Mouse (Mus musculus) lung, embryonic 16.5 days (tissue): Measurements from ENCODE around the gene Ptpn1. TPM values are rescaled to one million over a fixed set of nuclear protein-coding genes. Genes with fewer than 3 reads are reported as not detected.

Experiments
- ATAC-seq: fragments of 200-750 bp; cut with Nextera tagmentation; 2 replicates; pipeline ENCODE4 v1.8.0; 2017; ENCODE audit warnings: low read depth, mild to moderate bottlenecking, moderate library complexity
- H3K27ac ChIP-seq: fragments of 300-500 bp; sonication (generic); 2 replicates; pipeline ENCODE4 v1.5.1; 2014; ENCODE audit warnings: mild to moderate bottlenecking, control low read depth, low read length
- H3K27me3 ChIP-seq: fragments of 300-500 bp; sonication (generic); 2 replicates; pipeline ENCODE4 v1.6.1; 2014; ENCODE audit warnings: low read depth, low read length, mixed read lengths; ENCODE audit not compliant: control insufficient read depth, insufficient read depth
- H3K36me3 ChIP-seq: fragments of 300-500 bp; sonication (generic); 2 replicates; pipeline ENCODE4 v1.6.1; 2014; ENCODE audit warnings: low read length; ENCODE audit not compliant: control insufficient read depth, insufficient read depth
- H3K4me1 ChIP-seq: fragments of 300-500 bp; sonication (generic); replicated peaks from 2 replicates; pipeline ENCODE4 v1.6.1; 2014; ENCODE audit warnings: low read length, mixed read lengths; ENCODE audit not compliant: control insufficient read depth, insufficient read depth
- H3K4me2 ChIP-seq: fragments of 300-500 bp; sonication (generic); 2 replicates; pipeline ENCODE4 v1.6.1; 2014; ENCODE audit warnings: low read depth, low read length, control low read depth
- H3K4me3 ChIP-seq: fragments of 300-500 bp; sonication (generic); 2 replicates; pipeline ENCODE4 v1.5.1; 2014; ENCODE audit warnings: mild to moderate bottlenecking, low read length, control low read depth
- H3K9ac ChIP-seq: fragments of 300-500 bp; sonication (generic); 2 replicates; pipeline ENCODE4 v1.6.1; 2014; ENCODE audit warnings: low read length, control low read depth
- H3K9me3 ChIP-seq: fragments of 300-500 bp; sonication (generic); 2 replicates; pipeline ENCODE4 v1.6.1; 2016; ENCODE audit warnings: low read length; ENCODE audit not compliant: control insufficient read depth
- WGBS: fragments of 180-500 bp; shearing (Covaris S2); extraction: QIAGEN DNeasy Blood & Tissue Kit; methylation state at CpG from one replicate; pipeline ENCODE4 v1.1.7; 2014; 5-methylcytosine and 5-hydroxymethylcytosine counted together
- polyA plus RNA-seq: library from polyadenylated mRNA; unstranded; fragments of >200 nt; fragmentation: Nextera tagmentation; extraction: Ambion mirVana; gene quantifications from 2 replicates; pipeline ENCODE4 v1.2.1, GENCODE M21; 2015

Gene Ptpn1
- polyA plus RNA-seq, 1 experiment from 2014 or later = 73.3 TPM

DNA sequence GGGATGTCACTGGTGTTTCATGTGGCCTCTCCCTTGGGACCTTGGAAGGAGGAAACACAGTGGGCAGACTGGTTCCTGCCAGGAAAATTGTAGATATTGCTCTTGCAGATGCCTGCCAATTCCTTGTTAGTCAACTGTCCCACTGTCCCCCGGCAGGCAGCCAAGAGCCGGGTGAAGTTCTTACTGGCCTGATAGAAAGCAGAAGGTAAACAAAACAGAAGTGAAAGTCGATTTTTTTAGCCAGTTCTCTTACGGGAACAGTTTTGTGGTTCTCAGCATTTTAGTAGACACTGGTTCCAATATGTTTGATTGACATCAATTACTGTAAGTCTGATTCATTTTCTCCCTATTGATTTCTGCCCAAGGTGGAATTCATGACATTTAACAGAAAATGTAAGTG, 27.0 kb downstream of the Ptpn1 start:
- no peak overlapping the region for H3K9ac ChIP-seq
- peak; percentile 67 for ATAC-seq
- no peak overlapping the region for H3K4me3 ChIP-seq
- no peaks in the 10 kb centered on the region for H3K9me3 ChIP-seq
- peak overlapping the region; percentile 86 for H3K27ac ChIP-seq
- no peaks in the 10 kb centered on the region for H3K27me3 ChIP-seq
- under 1% methylated on average over 4 of the region's 4 CpGs for WGBS
- no peak overlapping the region; the same call in none of the 2 replicates for H3K4me2 ChIP-seq
- H3K4me1 ChIP-seq = peaks cover 35% of the 10 kb centered on the region
- no peaks in the 10 kb centered on the region for H3K36me3 ChIP-seq

DNA sequence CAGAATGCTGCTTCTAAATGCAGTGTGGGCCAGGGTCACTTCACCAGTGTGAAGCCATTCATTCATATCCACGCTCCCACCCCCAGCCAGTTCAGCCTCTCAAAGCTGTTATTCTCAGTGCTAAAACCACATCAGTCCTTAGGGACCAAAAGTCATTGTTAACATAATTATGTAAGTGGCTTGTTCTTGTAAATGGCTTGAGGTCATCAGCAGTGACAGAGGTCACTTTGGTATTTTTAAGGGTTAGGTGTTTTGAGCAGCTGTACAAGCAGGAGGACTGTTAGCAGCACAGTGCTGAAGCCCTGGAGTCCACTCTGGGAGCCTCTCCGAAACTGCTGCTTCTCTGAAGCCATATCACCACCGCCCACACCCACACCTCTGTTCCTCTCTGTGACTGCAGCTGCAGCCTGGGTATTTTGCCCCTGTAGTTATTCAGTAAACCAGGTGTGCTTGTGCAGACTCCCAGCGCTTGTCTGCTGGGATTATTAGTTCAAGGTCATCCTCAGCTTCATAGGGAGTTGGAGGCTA, 27.6 kb downstream of the Ptpn1 start:
- no peaks in the 10 kb centered on the region for H3K9me3 ChIP-seq
- H3K4me1 ChIP-seq = peaks cover 35% of the 10 kb centered on the region
- WGBS = 61% methylated on average over 4 of the region's 4 CpGs
- no peak overlapping the region for H3K4me3 ChIP-seq
- no peak for ATAC-seq
- no peaks in the 10 kb centered on the region for H3K36me3 ChIP-seq
- H3K27ac ChIP-seq = peak overlapping the region; percentile 23; the same call in 1 of the 2 replicates
- H3K27me3 ChIP-seq = no peaks in the 10 kb centered on the region
- H3K4me2 ChIP-seq = no peak overlapping the region; the same call in 1 of the 2 replicates
- no peak overlapping the region for H3K9ac ChIP-seq

DNA sequence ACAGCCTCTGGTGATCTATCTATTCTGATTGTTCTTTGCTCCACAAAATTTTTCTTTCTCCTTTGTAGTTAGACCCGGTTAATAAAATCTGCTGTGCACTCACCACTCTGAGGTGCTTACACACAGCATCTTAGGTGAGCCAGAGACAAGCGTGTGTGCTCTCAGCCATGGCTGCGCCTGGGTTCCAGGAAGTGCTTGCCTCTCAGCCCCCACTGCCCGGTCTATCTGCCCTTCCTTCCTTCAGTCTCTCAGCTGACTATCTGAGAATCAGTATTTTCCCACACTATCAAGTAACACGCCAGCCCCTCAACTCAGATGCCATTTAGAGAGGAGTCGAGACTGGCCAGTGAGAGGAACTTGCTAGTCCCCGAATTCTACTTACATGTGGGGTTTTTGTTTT, 28.1 kb downstream of the Ptpn1 start:
- no peaks in the 10 kb centered on the region for H3K9me3 ChIP-seq
- H3K4me2 ChIP-seq = no peak overlapping the region
- H3K27me3 ChIP-seq = no peaks in the 10 kb centered on the region
- no peak overlapping the region for H3K4me3 ChIP-seq
- no peak overlapping the region for H3K27ac ChIP-seq
- peaks cover 35% of the 10 kb centered on the region for H3K4me1 ChIP-seq
- H3K9ac ChIP-seq = no peak overlapping the region
- H3K36me3 ChIP-seq = peaks cover 2% of the 10 kb centered on the region; the same call in 1 of the 2 replicates
- ATAC-seq = no peak
- 53% methylated on average over 7 of the region's 7 CpGs for WGBS

DNA sequence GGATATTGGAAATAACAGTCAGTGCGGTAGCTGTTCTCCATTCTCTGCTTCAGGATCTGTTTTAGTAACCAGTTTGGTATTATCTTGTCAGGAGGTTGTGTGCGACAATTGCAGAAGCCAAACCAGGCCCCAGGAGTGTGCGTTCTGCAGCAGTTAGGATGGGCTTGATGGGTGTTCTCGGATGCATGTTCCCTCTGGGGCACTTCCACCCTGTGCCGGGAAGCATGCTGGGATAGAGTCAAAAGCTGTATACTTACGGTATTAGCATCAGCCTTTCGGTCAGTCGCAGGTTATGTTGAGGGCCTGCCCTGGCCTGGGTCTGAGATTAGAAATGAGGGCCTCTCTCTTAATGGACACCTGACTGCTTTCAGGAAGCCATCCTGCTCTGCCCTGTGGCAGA, 28.7 kb downstream of the Ptpn1 start:
- no peaks in the 10 kb centered on the region for H3K27me3 ChIP-seq
- no peak for ATAC-seq
- H3K27ac ChIP-seq = no peak overlapping the region
- H3K9me3 ChIP-seq = no peaks in the 10 kb centered on the region
- H3K4me2 ChIP-seq = no peak overlapping the region
- WGBS = 88% methylated on average over 8 of the region's 8 CpGs
- no peak overlapping the region for H3K9ac ChIP-seq
- H3K4me3 ChIP-seq = no peak overlapping the region
- peaks cover 5% of the 10 kb centered on the region; the same call in 1 of the 2 replicates for H3K36me3 ChIP-seq
- peaks cover 35% of the 10 kb centered on the region for H3K4me1 ChIP-seq

DNA sequence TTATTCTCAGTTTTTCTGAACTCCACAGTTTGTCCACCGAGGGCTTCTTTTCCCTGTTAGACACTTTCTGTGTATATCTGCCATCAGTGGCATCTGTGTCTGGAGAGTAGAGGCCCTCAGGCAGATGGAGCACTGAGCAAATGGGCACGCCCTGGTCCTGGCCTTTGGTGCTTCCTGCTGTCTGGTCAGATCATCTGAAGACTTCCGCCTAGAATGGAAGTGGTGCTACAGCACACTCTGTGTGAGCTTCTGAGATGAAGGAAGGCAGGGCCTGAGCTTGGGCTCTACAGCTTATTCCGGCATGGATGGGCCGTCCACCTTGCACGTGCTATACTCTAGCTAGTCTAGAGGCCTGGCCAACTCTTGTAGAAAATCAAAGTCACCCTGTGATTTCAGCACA, 30.5 kb downstream of the Ptpn1 start:
- Histone ChIP-seq H3K27ac (no peak overlapping the region), H3K4me2 (no peak overlapping the region), H3K9me3 (no peaks in the 10 kb centered on the region), H3K4me1 (peaks cover 35% of the 10 kb centered on the region), H3K36me3 (peaks cover 5% of the 10 kb centered on the region), H3K4me3 (no peak overlapping the region), H3K9ac (no peak overlapping the region), H3K27me3 (no peaks in the 10 kb centered on the region)
- WGBS = 77% methylated on average over 6 of the region's 6 CpGs
- ATAC-seq = no peak

DNA sequence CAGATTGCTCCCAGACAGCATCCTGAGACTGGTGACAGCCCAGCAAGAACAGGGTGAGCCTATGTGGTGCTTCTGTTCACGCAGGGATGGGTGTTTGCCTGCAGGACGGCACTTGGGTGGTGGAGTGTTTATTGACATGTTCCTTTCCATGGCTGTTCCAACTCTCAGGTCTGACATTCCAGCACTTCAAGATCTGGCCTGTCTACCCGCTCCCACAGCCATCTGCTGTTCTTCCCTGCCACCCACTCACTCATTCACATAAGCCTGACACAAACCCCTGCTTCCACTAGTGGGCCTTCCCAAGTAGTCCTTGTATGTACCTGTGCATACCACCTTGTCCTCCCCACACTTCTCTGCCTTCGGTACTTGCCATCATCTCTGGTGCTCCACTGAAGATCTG, 31.3 kb downstream of the Ptpn1 start:
- WGBS = 34% methylated on average over 4 of the region's 4 CpGs
- no peaks in the 10 kb centered on the region for H3K27me3 ChIP-seq
- H3K4me1 ChIP-seq = peaks cover 28% of the 10 kb centered on the region
- no peak overlapping the region for H3K4me3 ChIP-seq
- no peaks in the 10 kb centered on the region for H3K9me3 ChIP-seq
- H3K27ac ChIP-seq = no peak overlapping the region
- no peak overlapping the region for H3K4me2 ChIP-seq
- peaks cover 12% of the 10 kb centered on the region for H3K36me3 ChIP-seq
- ATAC-seq = no peak
- no peak overlapping the region for H3K9ac ChIP-seq

DNA sequence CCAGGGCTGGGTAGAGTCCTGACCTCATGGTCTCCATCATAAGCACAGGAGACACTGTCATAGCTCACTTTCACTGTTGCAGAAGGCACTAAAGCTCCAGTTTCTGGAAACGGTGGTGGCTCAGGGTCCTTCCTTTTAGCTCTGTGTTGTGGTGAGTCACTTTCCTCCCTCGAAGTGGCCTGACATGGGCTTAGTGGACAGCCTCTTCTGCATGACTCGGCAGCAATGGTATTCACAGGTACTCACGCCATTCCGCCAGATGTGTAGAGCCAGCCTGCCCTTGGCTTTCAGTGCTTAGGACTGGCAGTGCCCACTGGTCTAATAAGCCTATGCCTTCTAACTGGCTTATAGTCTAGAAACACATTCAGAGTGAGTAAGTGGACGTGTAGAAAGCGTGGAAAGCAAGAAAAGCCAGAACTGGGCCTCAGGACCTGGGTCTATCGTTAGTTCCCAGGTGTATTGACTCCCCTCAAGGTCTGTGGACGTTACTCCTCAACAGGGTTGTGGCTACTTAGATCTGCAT, 32.0 kb downstream of the Ptpn1 start:
- H3K4me2 ChIP-seq = no peak overlapping the region
- no peak for ATAC-seq
- peaks cover 22% of the 10 kb centered on the region for H3K4me1 ChIP-seq
- 78% methylated on average over 9 of the region's 9 CpGs for WGBS
- H3K27me3 ChIP-seq = no peaks in the 10 kb centered on the region
- no peak overlapping the region for H3K4me3 ChIP-seq
- H3K27ac ChIP-seq = no peak overlapping the region
- H3K9ac ChIP-seq = no peak overlapping the region
- no peaks in the 10 kb centered on the region for H3K9me3 ChIP-seq
- H3K36me3 ChIP-seq = peaks cover 16% of the 10 kb centered on the region

DNA sequence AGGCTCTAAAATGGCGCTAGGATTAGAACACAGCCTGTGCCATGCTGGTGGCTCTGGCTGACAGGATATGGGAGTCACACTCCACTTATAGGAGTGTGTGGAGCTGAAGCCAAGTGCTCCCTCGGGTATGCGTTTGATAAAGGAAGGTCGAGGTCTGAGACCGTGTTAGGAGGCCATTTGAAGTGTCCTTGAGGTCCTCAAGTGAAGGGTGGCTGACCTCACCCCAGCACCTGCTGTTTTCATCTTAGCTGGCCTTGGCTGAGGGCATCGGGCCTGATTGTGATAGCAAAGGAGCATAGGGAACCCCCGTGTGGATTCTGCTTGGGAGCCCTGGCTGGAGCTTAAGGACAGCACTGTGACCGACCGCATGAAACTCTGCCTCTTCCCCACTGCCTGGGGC, 32.5 kb downstream of the Ptpn1 start:
- ATAC-seq = no peak
- 67% methylated on average over 9 of the region's 9 CpGs for WGBS
- H3K27ac ChIP-seq = no peak overlapping the region
- no peak overlapping the region for H3K4me2 ChIP-seq
- peaks cover 19% of the 10 kb centered on the region for H3K4me1 ChIP-seq
- no peaks in the 10 kb centered on the region for H3K9me3 ChIP-seq
- peaks cover 16% of the 10 kb centered on the region for H3K36me3 ChIP-seq
- no peaks in the 10 kb centered on the region for H3K27me3 ChIP-seq
- no peak overlapping the region for H3K9ac ChIP-seq
- H3K4me3 ChIP-seq = no peak overlapping the region

DNA sequence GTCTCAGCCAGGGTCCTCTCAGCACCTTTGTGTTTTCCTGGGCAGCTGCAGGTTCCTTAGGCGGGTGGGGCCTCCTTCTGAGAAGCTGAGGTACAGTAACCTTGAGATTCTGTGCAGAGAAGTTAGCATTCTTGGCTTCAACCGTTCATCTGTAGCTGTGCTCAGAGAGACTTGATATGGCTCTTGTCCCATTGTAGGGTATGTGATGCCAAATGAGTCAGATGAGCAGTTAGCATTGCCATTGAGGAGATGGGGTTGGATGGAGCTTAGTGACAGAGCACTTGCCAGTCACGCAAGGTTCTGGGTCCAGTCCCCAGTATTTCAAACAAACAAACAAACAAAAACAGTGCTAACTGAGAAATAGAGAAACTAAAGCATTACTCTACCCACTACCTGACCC, 34.1 kb downstream of the Ptpn1 start:
- H3K4me2 ChIP-seq = no peak overlapping the region
- ATAC-seq = no peak
- H3K4me3 ChIP-seq = no peak overlapping the region
- H3K36me3 ChIP-seq = peaks cover 16% of the 10 kb centered on the region
- no peaks in the 10 kb centered on the region for H3K27me3 ChIP-seq
- H3K27ac ChIP-seq = no peak overlapping the region
- H3K9me3 ChIP-seq = no peaks in the 10 kb centered on the region
- peaks cover 12% of the 10 kb centered on the region for H3K4me1 ChIP-seq
- no peak overlapping the region for H3K9ac ChIP-seq
- 88% methylated on average over 3 of the region's 3 CpGs for WGBS

DNA sequence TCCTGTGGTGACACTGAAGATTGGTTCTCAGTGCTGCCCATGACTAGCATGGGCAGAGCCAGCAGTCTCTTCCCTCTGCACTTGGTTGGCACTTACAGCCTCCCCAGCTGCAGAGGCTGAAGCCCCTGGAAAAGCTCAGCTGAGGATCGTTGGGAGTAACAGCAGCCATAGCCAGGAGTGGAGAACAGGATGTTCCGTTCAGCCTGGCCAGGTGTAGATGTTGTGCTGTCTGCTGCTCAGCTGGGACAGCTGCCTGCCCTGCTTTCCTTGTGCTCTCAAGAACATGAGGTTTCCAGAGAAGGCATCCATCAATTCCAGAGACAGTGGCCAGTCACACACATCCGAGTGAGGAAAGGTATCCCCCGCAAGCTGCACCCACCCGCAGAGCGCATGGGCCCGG, 36.6 kb downstream of the Ptpn1 start:
- Histone ChIP-seq H3K36me3 (peaks cover 23% of the 10 kb centered on the region), H3K27me3 (no peaks in the 10 kb centered on the region), H3K4me2 (no peak overlapping the region), H3K9ac (no peak overlapping the region), H3K27ac (no peak overlapping the region), H3K4me3 (no peak overlapping the region), H3K4me1 (peaks cover 29% of the 10 kb centered on the region), H3K9me3 (no peaks in the 10 kb centered on the region)
- ATAC-seq = no peak
- WGBS = 92% methylated on average over 7 of the region's 7 CpGs
